Mouse (Mus musculus) adrenal gland, postnatal 10 days (tissue): ENCODE results near the gene Dennd5b. TPM values are rescaled to one million over a fixed set of nuclear protein-coding genes. Genes with fewer than 3 reads are reported as not detected.
"Not testable (repeated sequence)": the region's sequence is repeated elsewhere in the genome, so short reads cannot be mapped to it uniquely, and the experiment has no call there.

ENCODE experiments used
- DNase-seq: peaks from one replicate; pipeline ENCODE4 v3.0.0; 2021; ENCODE audit warnings: mixed read lengths
- total RNA-seq, 2 experiments: library from RNA; stranded (reverse); gene quantifications; 2 replicates each; pipeline ENCODE4 v1.2.3; 2021

Dennd5b gene
- total RNA-seq, 2 experiments from 2014 or later = 19.0 to 19.1 TPM

DNA sequence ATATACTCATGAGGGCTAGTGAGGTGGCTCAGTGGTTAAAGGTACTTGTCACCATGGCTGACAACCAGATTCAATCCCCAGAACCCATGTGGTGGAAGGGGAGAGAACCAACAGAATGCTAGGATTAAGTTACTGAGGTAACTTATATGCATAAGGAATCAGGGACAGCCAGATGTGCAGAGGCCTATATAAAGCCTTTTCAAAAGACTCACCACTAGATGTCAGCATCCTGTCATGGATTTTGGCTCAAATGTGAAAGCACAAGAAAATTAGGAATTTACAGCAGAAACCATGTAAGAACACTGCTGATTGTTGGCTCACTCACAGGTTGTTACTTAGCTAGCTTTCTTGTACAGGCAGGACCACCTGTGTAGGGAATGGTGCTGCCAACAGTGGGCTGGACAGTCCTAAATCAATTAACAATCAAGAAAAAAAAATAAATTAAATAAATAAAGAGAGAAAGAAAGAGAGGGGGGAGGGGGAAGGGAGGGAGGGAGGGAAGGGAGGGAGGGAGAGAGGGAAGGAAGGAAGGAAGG lies 90.6 kb downstream of the Dennd5b start:
- peak; percentile 5 for DNase-seq

DNA sequence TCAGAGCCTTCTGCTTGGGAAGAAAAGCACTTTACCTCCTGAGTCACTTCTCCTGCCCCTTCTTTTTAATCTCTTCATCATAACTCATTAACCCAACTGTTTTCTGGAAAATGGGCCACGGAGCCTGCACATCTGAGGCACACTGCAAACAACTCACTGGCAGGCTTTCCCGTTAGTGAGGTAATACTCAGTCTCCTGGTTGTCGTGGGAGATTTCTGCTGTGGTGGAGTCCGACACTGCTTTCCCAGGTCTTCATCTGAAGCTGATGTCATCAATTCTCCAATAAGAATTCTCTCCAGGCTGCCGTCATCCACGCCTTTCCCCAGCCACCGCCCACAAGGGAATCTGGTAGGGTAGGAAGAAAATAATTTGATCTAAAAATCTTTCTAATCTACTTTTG lies 96.5 kb downstream of the Dennd5b start:
- no peak for DNase-seq

DNA sequence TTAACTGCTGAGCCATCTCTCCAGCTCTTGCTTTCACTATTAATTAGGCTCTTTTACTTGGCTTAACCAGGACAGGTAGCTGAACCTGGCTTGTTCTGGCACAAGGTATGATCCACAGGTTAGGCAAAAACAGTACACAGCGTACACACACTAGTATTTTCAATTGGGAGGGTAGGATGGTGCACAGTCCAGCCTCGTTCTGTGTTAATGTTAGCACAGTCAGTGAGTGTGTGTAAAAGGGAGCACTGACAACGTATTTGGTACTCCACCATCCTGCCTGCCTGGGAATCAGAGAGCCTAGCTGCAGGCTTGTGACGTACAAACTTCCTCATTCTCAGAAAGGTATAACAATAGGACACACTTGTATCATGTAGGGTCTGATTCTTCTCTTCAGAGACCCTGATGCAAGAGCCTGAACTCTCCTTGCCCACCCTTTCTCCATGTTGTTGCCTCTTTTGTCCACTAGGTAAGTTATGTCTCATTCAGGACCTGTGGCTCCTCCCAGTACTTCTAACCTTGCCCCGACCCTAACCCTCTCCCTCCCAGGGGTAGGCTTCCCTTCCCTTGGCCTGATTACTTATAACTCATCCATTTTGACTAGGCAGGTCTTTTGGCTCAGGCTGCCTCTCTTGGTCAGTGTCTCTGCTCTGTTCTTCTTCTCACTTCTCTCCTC lies 107.0 kb downstream of the Dennd5b start:
- DNase-seq = no peak

DNA sequence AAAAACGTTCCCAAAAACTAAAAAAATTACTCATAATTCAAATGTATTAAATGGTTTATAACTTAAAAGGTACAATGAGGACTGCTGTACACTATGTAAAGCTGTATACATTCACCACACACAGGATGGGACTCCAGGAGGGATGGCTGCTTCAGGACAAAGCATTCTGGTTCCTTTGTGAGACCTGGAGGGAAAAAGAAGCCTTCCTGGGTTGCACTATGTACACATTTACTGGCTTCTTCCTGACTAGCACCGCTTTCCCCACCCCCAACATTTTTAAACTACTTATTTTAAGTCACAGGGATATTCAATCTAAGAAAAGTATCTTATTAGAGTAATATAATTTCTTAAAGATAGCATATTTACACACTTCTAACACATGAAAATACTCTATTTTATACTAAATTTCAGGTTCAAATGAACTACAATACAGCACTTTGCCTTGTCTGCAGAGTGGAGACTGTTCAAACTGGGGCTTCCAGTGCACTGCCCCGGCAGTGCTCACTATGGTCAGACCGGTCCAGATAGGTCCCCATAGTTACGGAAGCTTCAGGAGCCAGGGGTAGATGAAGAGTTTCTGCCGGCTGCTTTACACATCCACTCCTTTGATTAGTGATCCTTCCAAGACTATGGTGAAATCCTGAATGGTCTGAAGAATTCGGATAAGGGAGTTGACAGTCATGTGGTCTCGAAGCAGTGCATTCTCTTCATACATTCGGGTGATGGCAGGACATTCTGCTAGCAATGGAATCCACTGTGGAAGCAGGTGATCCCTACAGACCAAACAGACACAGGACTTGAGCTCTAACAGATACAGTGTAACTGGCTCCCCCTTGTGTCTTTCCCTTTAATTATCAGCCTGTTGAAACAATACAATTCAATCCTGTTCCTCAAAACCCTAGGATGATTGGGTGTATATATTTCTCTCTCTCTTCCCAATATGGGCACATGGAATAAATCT lies 108.1 kb downstream of the Dennd5b start:
- DNase-seq = no peak

DNA sequence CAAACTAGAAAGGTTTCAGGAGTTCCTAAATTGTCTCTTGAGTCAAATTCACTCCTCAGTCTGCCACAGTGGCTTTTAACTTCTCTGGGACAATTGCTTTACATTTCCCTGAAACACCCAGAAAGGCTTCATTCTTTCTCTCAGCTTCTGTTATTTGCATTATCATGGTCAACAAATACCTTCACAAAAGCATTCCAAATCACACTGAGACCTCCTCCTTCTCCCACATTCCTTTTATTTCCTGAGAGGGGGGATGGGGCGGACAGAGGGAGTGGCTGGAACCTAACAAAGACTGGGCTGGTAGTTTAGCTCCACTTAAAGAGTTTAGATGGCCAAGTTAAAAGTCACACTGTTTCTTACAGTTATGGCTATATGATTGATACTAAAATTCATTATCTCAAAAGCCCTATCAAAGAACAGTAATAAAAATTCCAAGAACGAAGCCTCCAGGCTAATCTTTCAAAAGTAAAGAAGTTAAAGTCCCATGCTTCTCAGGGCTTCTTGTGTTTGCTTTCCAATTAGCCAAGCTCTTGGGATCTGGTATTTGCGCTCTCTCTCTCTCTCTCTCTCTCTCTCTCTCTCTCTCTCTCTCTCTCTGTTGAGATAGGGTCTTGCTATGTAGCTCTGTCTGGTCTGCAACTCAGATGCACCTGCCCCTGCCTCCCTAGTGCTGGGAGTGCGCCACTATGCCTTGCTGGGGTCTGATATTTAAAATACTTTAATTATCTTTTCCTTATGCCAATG lies 108.9 kb downstream of the Dennd5b start:
- DNase-seq = no peak

DNA sequence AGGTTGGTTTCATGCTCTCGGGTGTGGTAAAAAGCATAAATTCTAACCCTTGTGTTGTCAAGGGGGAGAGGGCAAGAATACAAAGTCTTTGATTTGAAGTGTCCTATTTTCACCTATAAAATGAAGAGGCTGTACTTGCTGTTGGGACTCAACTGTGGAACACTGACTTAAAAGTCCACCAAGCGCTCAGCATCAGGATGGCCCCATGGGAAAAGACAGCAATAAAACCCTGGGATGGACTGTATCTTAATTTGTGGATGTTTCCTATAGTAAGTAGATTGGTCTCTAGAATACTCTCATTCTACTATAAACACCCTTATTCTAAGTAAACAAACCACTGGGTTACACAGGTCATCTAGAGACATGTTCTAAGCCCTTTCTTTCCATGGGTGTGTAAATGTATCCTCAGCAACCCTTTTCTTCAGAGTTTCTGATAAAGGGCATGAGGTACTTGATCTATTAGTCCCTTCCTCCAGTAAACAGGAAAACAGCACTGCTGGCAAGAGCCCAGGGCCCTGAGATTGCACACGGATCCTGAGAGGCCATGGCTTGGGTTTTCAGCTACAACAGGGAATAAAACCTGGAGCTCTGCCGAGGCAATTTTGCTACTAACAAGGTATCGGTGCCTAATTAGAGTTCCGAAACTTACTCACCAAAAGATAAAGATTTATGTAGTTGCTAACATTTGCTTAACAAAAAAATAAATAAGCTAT lies 109.7 kb downstream of the Dennd5b start:
- DNase-seq = peak; percentile 64

DNA sequence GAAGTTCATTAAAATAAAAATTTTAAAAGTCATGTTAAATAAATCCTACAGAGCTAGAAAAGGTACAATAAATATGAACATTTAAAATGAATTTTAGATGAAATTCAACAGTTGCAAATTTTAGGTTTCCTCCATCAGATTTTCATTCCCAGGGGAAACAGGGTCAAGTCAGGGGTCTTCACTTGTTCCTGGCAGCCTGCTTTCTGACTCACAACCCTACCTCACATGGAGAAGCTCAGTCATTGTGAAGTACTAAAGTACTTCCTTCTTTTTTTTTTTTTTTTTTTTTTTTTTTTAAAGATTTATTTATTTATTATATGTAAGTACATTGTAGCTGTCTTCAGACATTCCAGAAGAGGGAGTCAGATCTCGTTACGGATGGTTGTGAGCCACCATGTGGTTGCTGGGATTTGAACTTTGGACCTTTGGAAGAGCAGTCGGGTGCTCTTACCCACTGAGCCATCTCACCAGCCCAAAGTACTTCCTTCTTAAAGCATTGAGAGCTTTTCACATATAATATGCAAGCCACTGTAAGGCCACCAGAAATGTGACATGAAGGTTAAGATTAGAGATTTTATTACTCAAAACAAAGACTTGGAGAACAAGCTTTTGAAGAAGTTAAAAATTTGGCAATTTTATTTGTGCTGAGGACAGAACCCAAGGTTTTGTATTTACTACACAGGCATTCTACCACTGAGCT lies 111.5 kb downstream of the Dennd5b start:
- not testable (repeated sequence) for DNase-seq

DNA sequence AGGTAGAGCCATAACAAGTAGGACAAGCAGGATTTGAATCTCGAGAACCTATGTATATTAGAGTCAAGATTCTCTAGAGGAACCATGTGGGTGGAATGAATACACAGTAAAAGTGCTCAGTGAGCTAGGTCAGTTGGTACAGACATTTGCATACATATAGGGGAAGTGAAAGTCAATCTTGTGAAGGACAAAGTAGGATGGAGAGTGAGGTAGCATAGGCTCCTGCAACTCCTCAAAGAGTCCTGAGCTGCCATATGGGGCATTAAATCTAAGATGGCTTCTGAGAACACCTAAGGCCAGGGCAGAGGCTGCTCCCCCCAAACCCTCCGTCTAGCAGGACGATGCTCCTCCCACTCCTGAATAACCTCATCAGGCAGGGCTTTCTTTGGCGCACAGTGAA lies 115.5 kb downstream of the Dennd5b start:
- no peak for DNase-seq

DNA sequence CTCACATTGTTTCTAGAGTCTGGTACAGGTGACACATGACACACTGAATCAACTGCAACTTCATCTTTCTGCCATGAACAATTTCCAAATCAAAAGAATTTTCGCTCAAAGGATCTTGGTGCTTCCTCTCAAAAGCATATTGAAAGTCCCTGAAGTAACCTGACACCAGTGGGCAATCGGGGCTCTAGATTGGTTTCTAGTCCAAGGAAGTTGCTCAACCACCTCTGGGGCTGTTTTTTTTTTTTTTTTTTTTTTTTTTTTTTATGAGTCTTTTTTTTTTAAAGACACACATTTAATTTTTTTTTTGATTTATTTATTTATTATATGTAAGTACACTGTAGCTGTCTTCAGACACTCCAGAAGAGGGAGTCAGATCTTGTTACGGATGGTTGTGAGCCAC lies 121.0 kb downstream of the Dennd5b start:
- DNase-seq = no peak

DNA sequence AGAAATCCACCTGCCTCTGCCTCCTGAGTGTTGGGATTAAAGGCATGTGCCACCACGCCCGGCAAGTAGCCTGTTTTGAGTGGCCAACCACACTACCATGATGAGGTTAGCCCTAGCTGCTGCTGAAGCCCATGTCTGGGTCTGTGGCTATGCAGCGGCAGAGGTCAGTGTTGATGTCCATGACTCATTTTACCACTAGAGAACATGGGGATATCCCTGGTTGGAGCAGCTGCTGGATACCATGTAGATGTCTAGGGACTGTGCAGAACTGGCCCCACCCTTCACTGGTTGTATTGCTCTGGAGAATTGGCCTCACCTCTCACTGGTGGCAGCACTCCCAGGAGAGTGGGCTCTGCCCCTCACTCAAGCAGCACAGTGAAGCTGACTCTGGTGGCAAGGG lies 126.4 kb downstream of the Dennd5b start:
- DNase-seq = no peak

DNA sequence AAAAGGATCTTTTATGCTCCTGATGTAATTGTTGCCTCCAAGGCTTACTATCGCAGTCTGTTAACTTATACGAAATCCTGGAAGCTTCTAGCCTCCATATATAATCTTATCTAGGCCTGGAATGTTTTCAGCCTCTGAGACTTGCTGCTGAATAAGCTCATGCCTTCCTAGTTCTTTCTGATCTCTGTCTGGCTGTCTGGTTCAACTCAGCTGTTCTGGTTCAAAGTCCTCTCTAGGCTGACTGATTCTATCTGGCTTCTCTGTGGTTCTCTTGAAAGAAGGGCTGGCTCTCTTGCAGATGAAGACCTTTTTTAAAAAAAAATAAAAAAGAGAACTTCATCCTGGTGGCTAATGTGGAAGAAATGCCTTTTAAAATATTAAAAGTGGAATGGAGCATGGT lies 128.6 kb downstream of the Dennd5b start:
- DNase-seq = no peak

DNA sequence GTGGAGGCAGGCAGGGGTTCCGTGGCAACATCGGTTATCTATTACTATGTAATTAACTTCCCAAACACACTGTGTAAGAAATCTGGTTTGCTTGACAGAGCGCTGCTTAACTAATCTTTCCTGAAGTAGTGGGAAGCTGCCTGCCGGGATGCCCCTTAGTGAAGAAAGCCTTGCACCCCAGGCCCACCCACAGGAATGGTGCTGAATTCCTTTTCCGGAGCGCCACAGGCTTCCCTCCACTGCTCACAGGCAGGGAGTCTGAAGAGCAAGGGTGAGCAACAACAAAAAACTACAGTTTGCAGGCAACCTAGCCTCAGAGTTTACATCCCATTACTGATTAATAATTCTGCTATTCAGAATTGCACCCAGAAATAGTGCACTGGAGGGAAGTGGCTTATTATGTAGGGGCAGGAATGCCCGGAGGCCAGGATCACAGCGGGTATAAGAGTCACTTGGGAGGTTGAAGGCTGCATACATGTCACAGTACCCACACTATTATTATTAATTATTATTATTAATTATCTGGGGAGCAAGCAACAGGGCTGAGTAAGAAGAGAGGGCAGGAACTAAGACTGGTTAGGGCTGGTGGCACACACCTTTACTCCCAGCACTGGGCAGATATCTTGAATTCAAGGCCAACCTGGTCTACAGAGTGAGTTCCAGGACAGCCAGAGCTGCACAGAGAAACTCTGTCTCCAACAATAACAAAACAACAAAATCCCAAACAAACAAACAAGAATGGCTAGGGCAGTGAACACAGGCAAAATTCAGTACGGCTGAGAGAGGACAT lies 129.2 kb downstream of the Dennd5b start:
- no peak for DNase-seq

DNA sequence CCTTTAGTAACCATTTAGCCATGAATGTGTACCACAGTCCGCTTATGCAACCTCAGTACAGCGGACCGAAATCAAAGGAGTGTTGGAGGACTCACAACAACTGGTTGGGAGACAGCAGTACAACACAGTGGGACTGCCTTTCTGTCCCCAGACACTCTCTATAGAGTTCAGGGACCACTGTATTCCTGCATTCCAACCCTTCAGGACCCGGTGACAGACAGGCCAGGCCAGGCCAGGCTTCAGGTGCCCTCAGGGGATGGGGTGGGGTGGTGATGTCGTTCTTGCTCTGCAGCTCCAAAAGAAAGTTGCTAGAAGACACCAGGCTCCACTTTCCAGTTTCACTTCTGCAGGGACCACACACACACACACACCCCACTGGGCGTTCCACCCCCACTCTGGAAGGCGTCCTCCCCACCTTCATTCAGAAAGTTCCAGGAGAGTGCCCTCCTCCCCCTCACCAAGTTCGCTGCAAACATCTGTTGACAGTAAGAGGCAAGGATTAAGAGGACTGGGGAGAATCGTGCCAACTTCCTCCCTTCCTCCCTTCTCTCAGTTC lies 130.0 kb downstream of the Dennd5b start:
- no peak for DNase-seq

DNA sequence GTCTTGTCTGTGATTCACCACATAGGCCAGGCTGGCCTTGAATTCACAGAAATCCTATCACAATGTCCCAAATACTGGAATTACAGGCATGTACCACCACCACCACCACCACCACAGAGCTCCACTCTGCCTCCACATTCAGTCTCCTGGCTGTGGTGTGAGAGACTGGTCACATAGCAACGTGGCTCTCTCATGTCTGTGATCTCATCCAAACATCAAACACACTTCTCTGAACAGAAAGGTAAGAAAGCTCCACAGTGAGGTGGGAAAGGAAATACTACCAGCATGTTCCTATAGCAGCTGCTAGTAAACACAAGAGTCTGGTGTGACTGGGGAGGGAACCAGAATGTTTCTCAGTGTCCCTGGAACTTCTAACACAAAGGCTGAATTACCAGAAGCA lies 140.2 kb downstream of the Dennd5b start:
- DNase-seq = no peak

DNA sequence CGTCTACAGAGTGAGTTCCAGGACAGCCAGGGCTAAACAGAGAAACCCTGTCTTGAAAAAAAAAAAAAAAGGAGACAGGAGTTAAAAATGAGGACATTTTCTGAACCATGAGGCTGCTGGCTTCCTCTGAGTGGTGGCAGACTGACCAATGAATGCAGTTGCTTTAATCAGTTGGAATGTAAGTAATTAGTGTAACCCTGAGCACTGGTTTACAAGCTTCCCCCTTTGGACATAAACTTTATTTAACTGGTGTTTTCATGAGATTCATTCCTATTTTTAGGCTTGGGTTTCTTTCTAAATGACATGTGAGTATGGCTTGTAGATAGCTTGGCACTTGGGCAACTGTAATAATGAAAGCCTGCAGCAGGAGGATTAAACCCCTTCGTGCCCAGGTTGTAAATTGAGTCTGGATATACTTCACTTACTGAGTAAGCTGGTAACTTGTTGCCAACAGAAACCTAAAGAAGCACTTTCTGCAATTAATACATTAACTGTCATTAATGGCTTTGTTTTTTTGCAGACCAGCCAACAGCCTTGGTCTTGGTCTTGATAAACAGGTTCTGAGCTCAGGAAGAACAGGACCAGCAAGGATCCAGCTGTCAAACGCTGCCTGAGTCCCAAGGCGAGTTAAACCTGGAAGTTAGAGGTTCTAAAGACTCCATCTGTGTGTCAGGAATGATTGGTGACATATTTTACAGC lies 141.8 kb downstream of the Dennd5b start:
- DNase-seq = no peak

DNA sequence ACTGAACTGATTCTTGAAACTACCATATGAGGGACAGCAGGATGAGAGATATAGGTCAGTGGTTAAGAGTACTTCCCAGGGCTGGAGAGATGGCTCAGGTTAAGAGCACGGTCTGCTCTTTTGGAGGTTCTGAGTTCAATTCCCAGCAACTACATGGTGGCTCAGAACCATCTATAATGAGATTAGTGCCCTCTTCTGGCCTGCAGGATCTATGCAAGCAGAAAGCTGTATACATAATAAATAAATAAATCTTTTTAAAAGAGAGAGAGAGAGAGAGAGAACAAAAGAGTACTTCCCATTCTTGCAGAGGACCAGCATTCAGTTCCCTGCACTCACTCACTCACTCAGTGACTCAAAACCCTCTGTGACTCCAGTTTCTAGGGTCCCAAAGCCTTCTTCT lies 142.8 kb downstream of the Dennd5b start:
- no peak for DNase-seq

DNA sequence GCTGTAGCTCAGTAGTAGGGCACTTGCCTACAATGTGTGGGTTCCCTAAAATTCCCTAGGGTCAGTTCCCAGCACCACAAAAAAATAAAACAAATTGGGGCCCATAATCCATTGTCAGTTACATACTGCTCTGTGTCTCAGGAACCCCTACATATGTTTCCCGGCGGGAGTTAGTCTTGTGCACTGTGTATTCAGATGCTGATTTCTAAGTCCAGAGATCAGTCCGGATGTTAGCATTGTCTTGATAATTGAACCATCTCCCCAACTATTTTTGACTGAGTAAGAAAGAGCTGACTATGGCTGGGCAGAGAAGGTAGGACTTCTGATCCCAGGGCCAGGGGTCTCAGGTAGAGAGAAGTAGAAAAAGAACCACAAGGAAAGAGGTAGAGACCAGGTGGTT lies 144.4 kb downstream of the Dennd5b start:
- no peak for DNase-seq

DNA sequence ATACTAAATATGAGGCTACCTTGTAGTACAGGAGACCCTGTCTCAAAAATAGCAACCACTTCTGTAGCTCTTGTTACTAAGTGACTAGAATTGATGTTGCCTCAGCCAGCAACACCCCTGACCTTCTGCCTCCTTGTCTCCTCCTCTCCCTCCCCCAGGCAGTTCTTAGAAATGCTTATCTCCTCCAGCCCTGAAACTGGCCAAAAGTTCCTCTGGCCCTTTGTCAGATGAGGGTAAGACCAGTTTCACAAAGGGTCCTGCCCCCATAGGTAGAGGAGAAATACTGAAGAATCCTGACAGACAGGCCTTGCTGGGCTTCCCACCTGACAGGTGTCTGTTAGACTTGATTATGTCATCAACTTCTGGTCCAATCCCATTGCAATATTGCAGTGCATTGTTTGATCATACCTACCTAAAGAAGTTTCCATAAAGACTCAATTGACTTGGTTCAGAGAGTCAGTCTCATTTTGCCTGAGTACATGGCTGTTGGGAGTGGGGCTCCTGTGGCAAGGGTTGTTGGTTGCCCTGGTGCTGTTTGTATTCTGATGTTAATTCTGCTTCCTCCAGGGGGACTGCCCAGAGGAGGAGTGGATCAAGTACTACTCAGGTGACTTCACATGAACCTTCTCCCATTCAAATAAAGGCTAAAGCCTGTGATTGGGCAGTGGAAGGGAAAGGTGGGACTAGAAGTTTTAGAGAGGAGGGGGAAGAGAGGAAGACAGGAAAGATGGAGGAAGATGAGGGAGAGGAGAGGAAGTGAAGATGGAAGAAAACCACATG lies 145.6 kb downstream of the Dennd5b start:
- DNase-seq = no peak
